Mouse (Mus musculus) limb, embryonic 15.5 days (tissue): ENCODE results near the gene Rnf187. TPM values are rescaled to one million over a fixed set of nuclear protein-coding genes. Genes with fewer than 3 reads are reported as not detected.

ENCODE experiments used
- ATAC-seq: fragments of 200-750 bp; cut with Nextera tagmentation; 2 replicates; pipeline ENCODE4 v1.8.0; 2017; ENCODE audit warnings: low read depth, moderate TSS enrichment; ENCODE audit not compliant: insufficient number of reproducible peaks, low FRiP score, low TSS enrichment
- H3K27ac ChIP-seq: fragments of 300-500 bp; sonication (generic); 2 replicates; pipeline ENCODE4 v1.5.1; 2015; ENCODE audit warnings: moderate library complexity, mild to moderate bottlenecking, inconsistent platforms
- H3K27me3 ChIP-seq: fragments of 300-500 bp; sonication (generic); 2 replicates; pipeline ENCODE4 v1.6.1; 2015; ENCODE audit warnings: inconsistent platforms
- H3K36me3 ChIP-seq: fragments of 300-500 bp; sonication (generic); 2 replicates; pipeline ENCODE4 v1.6.1; 2015; ENCODE audit warnings: inconsistent platforms
- H3K4me1 ChIP-seq: fragments of 300-500 bp; sonication (generic); 2 replicates; pipeline ENCODE4 v1.6.1; 2015; ENCODE audit warnings: inconsistent platforms
- H3K4me2 ChIP-seq: fragments of 300-500 bp; sonication (generic); 2 replicates; pipeline ENCODE4 v1.6.1; 2015; ENCODE audit warnings: mild to moderate bottlenecking, inconsistent platforms
- H3K4me3 ChIP-seq: fragments of 300-500 bp; sonication (generic); 2 replicates; pipeline ENCODE4 v1.5.1; 2015; ENCODE audit warnings: mild to moderate bottlenecking, inconsistent platforms
- H3K9ac ChIP-seq: fragments of 300-500 bp; sonication (generic); 2 replicates; pipeline ENCODE4 v1.6.1; 2015; ENCODE audit warnings: inconsistent platforms
- H3K9me3 ChIP-seq: fragments of 300-500 bp; sonication (generic); 2 replicates; pipeline ENCODE4 v1.6.1; 2016; ENCODE audit warnings: inconsistent platforms
- WGBS: fragments of 180-500 bp; shearing (Covaris S2); methylation state at CpG from one replicate; pipeline ENCODE4 v1.1.7; 2015; 5-methylcytosine and 5-hydroxymethylcytosine counted together
- polyA plus RNA-seq: library from polyadenylated mRNA; unstranded; fragments of >200 nt; fragmentation: Nextera tagmentation; extraction: Ambion mirVana; gene quantifications from 2 replicates; pipeline ENCODE4 v1.2.1, GENCODE M21; 2015

Gene Rnf187
- 202 and 230 TPM in 2 replicates for polyA plus RNA-seq

DNA sequence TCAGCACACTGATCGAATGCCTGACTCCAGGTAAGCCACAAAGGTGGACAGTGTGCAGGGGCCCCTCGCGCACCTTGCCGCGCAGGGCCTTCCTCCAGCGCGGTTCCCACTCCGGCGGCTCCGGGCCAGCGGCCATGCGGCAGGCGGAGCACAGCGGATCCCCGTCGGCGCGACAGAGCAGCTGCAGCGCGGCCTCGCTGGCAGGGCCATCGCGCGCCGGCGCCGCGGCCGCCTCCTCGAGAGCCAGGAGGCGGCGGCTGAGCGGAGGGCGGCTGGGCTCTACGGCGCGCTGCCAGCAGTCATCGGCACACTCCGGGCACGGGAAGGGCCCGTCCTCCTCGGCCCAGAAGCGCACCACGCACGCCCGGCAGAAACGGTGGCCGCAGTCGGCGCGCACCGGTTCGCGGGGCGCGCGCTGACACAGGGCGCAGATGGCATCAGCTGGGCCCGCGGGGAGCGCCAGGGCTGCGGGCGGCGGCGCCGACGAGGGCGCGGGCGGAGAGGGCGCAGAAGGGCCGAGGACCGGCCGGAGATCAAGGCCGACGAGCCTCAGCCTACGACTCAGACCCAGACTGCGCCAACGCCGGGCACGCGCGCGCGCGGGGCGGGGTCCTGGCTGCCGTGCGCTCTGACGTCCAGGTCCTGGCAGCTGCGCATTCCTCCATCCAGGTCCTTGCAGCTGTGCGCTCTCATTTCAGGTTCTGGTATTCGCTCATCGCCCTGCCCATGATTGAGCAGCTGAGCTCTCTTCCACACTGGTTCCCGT lies at the start of gene Rnf187:
TSS of gene Rnf187 (minus strand) at position 595 of the 766 bp plus-strand sequence.
- Histone ChIP-seq H3K4me2 (peak within 1 kb of the TSS; percentile 78), H3K4me1 (peaks cover 18% of the 10 kb centered on the region), H3K9ac (peak within 1 kb of the TSS; percentile 96), H3K4me3 (peak within 1 kb of the TSS; percentile 93), H3K9me3 (no peaks in the 10 kb centered on the region), H3K36me3 (peaks cover 26% of the 10 kb centered on the region), H3K27me3 (no peaks in the 10 kb centered on the region), H3K27ac (peak within 1 kb of the TSS; percentile 97)
- WGBS: under 1% methylated on average over 93 of the region's 95 CpGs
- ATAC-seq: peak; percentile 95

DNA sequence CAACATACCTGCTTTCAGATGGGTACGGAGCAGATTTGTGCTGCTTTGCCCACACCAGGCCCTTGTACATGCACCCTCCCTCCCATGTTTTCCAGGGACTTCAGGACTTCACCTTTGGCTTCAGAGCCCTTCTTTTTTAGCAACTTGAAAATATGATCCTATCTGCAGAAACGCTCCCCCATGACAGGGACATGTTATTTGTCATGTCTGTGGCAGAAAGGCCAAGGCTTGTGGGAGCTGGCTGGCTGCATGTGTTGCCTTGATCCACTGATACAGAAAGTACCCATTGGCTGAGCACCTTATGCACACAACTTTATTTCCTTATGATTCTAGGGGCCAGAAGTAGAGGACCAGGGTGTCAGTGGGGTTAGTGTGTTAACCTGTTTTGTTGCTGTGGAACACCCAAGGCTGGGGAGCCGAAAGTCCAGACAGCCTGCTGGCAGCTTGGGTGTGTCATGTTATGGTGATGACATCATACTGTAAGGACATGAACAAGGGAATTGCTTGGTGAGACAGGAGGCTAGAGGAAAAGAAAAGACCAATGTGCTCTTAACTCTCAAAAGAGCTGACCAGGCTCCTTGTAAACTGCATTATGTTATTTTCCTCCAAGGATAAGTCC lies 46.7 kb upstream of the Rnf187 start:
- WGBS: 86% methylated on average over 3 of the region's 3 CpGs

DNA sequence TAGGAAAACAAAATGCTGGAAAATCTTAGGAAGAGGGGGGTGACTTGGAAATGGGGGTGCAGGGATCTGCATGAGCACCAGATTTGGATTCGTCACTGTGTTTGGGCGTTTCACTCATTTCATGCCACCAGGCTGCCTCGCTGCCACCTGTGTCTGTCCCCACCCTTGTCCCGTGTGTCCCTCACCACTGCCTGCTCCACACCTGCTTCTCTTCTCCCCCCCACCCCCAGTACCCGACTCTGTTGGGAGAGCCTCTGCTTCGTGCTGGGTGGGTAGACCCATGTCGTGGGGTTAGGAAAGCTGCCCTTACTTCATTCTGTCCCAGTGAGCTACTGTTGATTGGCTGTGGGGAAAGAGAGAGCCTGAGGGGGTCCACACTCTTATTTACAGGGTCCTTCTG lies 45.9 kb upstream of the Rnf187 start:
- Histone ChIP-seq H3K9ac (no peak overlapping the region), H3K4me3 (no peak overlapping the region), H3K9me3 (no peaks in the 10 kb centered on the region), H3K36me3 (peaks cover 70% of the 10 kb centered on the region), H3K4me2 (no peak overlapping the region), H3K27me3 (no peaks in the 10 kb centered on the region), H3K4me1 (peaks cover 25% of the 10 kb centered on the region), H3K27ac (no peak overlapping the region)
- WGBS: 95% methylated on average over 7 of the region's 7 CpGs
- ATAC-seq: no peak

More for the DNA sequence above, 46.7 kb upstream of the Rnf187 start:
- no peak overlapping the region for H3K4me2 ChIP-seq
- H3K4me1 ChIP-seq: peaks cover 17% of the 10 kb centered on the region
- H3K36me3 ChIP-seq: peaks cover 77% of the 10 kb centered on the region
- no peak overlapping the region for H3K4me3 ChIP-seq
- H3K9me3 ChIP-seq: no peaks in the 10 kb centered on the region
- ATAC-seq: no peak
- no peak overlapping the region for H3K27ac ChIP-seq
- H3K27me3 ChIP-seq: no peaks in the 10 kb centered on the region
- H3K9ac ChIP-seq: no peak overlapping the region

DNA sequence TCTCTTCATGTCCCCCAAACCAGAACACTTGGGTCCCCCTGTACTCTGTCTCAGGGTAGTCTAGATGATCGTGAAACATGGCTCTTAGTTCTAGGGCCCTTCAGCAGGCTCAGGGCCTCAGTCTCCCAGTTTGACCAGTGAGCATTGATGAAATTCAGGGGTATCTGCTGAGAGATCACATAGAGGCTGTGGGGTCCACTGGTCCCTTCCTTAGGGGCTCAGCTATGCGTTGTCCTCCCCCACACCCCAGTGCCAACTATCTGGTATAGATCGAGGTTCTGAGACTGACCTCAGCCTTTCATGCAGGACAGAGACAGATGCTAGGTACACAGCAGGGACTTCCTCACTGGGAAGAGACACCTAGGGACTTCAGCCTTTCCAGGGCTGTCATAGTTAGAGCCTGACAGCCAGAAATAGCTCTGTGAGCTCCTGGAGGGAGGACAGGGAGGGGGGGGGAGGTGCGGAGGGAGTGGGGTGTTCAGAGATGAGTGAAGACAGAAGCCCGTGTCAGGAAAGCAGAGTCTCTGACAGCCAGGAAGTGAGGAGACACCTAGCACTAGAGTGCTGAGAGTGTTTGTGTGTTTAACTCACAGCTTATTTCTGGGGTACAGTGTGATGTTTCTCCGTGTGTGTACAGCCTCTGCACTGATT lies 45.1 kb upstream of the Rnf187 start:
- 89% methylated on average over 6 of the region's 6 CpGs for WGBS
- Histone ChIP-seq H3K27me3 (no peaks in the 10 kb centered on the region), H3K4me2 (no peak overlapping the region), H3K9ac (no peak overlapping the region), H3K27ac (no peak overlapping the region), H3K4me3 (no peak overlapping the region), H3K36me3 (peaks cover 61% of the 10 kb centered on the region), H3K9me3 (no peaks in the 10 kb centered on the region), H3K4me1 (peaks cover 33% of the 10 kb centered on the region)
- no peak for ATAC-seq

DNA sequence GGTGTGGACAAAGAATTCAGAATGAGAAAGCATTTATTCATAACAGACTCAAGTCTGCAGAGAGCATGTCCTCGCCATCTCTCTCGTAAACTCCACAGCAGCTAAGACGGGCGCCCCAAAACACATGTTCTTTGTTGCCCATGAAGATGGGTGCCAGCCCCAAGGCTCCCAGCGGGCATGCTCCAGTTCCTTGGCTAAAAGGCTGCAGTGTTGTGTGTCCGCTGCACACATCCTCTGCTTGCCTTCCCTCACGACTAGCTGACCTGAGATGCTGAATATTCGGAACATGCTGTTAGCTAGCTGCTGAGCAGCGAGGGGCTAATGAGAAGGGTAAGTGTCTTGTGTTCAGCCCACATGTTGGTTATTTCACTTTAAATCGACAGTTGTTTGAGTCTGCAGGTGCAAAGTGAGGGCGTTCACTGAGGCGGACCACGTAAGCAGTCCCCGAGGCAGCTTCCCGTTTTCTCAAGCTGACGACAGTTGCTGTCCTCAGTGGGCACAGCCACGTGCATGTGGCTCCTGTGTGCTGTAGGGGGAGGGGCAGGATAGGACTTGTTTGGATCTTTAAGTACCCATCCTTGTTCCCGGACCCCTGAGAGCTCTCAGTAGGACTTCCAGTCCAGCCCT lies 43.9 kb upstream of the Rnf187 start:
- WGBS: 86% methylated on average over 18 of the region's 18 CpGs
- H3K9ac ChIP-seq: no peak overlapping the region
- H3K9me3 ChIP-seq: no peaks in the 10 kb centered on the region
- H3K27me3 ChIP-seq: no peaks in the 10 kb centered on the region
- H3K4me3 ChIP-seq: no peak overlapping the region
- H3K36me3 ChIP-seq: peaks cover 52% of the 10 kb centered on the region
- no peak overlapping the region for H3K4me2 ChIP-seq
- peaks cover 35% of the 10 kb centered on the region for H3K4me1 ChIP-seq
- ATAC-seq: no peak
- peak overlapping the region; percentile 5; the same call in 1 of the 2 replicates for H3K27ac ChIP-seq

DNA sequence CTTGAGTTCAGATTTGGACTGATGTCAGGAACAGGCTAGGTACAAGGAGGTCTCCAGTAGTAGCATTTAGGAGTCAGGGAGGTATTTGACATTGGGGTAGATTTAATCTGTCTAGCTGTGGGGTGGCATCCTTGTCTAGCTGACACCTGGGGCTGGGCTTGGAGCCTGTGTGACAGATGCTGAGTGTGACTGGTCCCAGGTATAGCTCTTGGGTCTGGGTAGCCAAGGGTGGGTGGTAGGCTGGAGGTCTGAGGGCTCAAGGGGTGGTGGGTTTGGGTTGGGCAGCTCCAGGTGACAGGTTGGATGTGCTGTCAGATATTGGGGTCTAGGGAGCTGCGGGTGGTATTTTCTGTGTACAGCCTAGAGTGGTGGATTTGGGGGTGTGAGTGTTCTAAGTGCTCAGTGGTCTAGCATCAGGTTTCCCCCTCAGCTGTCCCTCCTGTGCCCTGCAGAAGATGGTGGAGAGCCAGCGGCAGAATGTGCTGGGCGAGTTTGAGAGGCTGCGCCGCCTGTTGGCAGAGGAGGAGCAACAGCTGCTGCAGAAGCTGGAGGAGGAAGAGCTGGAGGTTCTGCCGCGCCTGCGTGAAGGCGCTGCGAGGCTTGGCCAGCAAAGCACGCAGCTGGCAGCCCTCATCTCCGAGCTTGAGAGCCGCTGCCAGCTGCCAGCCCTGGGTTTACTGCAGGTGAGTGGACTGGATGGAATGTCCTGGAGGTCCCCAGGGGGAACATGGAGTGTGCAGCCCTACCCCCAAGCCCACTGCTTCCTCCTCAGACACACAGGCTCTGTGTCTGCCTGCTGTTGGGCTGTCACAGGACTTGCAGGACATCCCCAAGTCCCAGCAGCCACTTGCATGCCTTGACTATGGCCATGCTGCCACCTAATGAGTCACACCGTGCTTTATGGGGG lies 43.1 kb upstream of the Rnf187 start:
- H3K9ac ChIP-seq: no peak overlapping the region

DNA sequence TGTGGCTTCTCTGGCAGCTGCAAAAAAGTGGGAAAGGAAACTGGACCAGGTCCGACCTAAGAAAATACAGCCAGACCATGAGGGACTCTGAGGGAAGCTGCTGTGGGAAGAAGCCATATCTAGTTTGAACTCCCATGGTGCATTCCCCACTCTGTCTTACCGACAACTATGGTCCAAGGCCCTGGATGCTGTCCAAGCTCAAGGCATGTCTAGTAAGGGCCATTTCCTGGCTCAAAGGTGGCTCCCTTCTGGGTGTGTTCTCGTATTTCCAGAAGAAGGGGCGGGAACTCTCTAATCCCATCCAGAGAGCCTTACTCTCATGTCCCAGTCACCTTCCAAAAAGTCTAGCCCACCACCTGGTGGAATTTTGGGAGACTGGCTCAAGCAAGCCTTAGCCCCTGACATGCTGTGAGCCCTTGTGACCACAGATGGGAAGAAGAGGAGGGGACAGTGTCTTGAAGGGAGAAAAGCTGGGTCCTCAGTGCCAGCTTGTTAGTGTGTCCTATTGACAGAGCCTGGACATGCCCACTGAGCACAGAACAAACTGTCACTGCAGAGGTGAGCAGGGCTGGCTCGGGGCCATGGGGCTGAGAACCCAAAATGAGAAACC lies 41.8 kb upstream of the Rnf187 start:
- 56% methylated on average over 5 of the region's 5 CpGs for WGBS
- Histone ChIP-seq H3K9ac (no peak overlapping the region), H3K4me1 (peaks cover 42% of the 10 kb centered on the region), H3K36me3 (peaks cover 31% of the 10 kb centered on the region), H3K27me3 (no peaks in the 10 kb centered on the region), H3K4me2 (peak overlapping the region; percentile 98), H3K4me3 (no peak overlapping the region), H3K27ac (no peak overlapping the region; the same call in 1 of the 2 replicates), H3K9me3 (no peaks in the 10 kb centered on the region)
- no peak for ATAC-seq

More for the DNA sequence above, 43.1 kb upstream of the Rnf187 start:
- Histone ChIP-seq H3K4me3 (no peak overlapping the region), H3K36me3 (peaks cover 44% of the 10 kb centered on the region), H3K9me3 (no peaks in the 10 kb centered on the region), H3K27ac (0 out of 2 replicates have a peak overlapping the region, but pooled peaks have one; percentile 5), H3K4me1 (peaks cover 42% of the 10 kb centered on the region), H3K4me2 (no peak overlapping the region), H3K27me3 (no peaks in the 10 kb centered on the region)
- ATAC-seq: 0 out of 2 replicates have a peak, but pooled peaks have one; percentile 54
- 45% methylated on average over 14 of the region's 14 CpGs for WGBS

DNA sequence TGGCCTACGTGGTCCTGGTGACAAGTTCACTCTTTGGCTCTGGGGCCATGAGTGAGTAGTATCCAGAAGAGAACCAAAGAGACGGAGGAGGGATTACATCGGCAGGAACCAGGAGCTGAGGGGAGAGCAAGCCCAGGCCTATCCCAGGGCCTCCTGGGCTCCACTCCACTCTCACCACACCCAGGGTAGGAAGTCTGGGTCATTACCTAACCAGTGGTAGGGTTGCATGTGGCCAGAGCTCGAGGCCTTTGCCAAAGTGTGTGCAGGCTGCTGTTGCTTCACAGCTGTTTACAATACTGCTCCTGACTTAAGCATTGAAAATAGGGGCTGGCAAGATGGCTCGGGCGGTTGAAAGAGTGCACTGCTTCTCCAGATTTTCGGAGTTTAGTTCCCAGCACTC lies 40.9 kb upstream of the Rnf187 start:
- no peak overlapping the region for H3K27ac ChIP-seq
- peaks cover 42% of the 10 kb centered on the region for H3K4me1 ChIP-seq
- peaks cover 25% of the 10 kb centered on the region for H3K36me3 ChIP-seq
- no peaks in the 10 kb centered on the region for H3K9me3 ChIP-seq
- 62% methylated on average over 7 of the region's 7 CpGs for WGBS
- no peak for ATAC-seq
- H3K4me2 ChIP-seq: peak overlapping the region; percentile 98
- no peaks in the 10 kb centered on the region for H3K27me3 ChIP-seq
- H3K9ac ChIP-seq: peak overlapping the region; percentile 24; the same call in 1 of the 2 replicates
- H3K4me3 ChIP-seq: peak overlapping the region; percentile 98

DNA sequence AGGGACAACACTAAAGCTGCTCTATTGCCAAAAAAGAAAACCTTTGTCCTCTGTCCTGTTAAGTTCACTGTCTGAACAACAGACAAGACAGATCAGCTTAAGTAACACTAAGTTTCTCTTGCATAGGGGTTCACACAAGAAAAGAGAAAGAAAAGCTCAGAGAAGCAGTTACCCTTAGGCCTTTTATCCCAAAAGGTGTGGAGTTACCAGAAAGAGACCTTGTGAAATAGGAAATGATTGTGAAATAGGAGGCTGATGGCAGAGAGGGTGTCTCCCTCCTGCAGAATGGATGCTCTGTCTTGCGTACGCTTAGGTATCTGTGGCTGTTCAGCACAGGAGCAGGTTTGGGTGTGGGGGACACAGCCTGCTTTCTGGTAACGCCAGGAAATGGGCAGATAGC lies 40.5 kb upstream of the Rnf187 start:
- Histone ChIP-seq H3K27me3 (no peaks in the 10 kb centered on the region), H3K27ac (no peak overlapping the region), H3K9me3 (no peaks in the 10 kb centered on the region), H3K36me3 (peaks cover 24% of the 10 kb centered on the region), H3K9ac (peak overlapping the region; percentile 24; the same call in 1 of the 2 replicates), H3K4me2 (peak overlapping the region; percentile 98), H3K4me1 (peaks cover 42% of the 10 kb centered on the region), H3K4me3 (peak overlapping the region; percentile 98)
- no peak for ATAC-seq
- WGBS: 72% methylated on average over 3 of the region's 3 CpGs

DNA sequence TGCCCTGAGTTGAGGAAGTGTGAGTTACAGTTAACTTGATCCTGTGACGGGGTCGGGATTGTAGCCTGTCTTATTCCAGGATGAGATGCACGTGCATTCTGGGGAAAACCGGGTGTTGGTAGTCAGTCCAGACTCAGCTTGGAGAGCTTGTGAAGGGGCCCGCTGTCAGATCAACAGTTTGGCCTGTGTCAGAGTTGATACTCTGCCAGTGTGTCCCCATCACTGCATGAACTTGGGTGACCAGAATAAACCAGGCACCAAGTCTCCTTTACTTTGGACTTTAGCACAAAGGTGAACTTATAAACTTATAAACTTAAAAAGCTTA lies 40.0 kb upstream of the Rnf187 start:
- H3K4me2 ChIP-seq: peak overlapping the region; percentile 98
- WGBS: under 1% methylated on average over 5 of the region's 5 CpGs
- peak overlapping the region; percentile 98 for H3K4me3 ChIP-seq
- no peak for ATAC-seq
- peaks cover 42% of the 10 kb centered on the region for H3K4me1 ChIP-seq
- H3K27me3 ChIP-seq: no peaks in the 10 kb centered on the region
- H3K27ac ChIP-seq: peak overlapping the region; percentile 84; the same call in 1 of the 2 replicates
- no peaks in the 10 kb centered on the region for H3K9me3 ChIP-seq
- H3K36me3 ChIP-seq: peaks cover 18% of the 10 kb centered on the region
- peak overlapping the region; percentile 95 for H3K9ac ChIP-seq
